Mouse (Mus musculus) lung, postnatal 10 days (tissue): ENCODE measurements around the gene Tpx2.

Experiments used
- DNase-seq: peaks from one replicate; pipeline ENCODE4 v3.0.0; 2021

Tpx2 gene

GRCm38 (mm10) chr2:152916111-152916510 lies 68.3 kb downstream of the Tpx2 start:
- DNase-seq, result no peak

- DNase-seq, result no peak
These were observed 69.9 kb downstream of the Tpx2 start for GRCm38 (mm10) chr2:152917671-152918070.

- DNase-seq, result no peak
These were observed 74.6 kb downstream of the Tpx2 start for GRCm38 (mm10) chr2:152922376-152922775.

GRCm38 (mm10) chr2:152923621-152924020 lies 75.9 kb downstream of the Tpx2 start:
- DNase-seq, result no peak

- no peak for DNase-seq
These were observed 76.4 kb downstream of the Tpx2 start for GRCm38 (mm10) chr2:152924128-152924527.

GRCm38 (mm10) chr2:152924543-152924942 lies 76.8 kb downstream of the Tpx2 start:
- DNase-seq, result no peak

GRCm38 (mm10) chr2:152925189-152925872 lies 77.6 kb downstream of the Tpx2 start:
- DNase-seq, result peak; percentile 86

GRCm38 (mm10) chr2:152926896-152927295 lies 79.1 kb downstream of the Tpx2 start:
- DNase-seq, result no peak

- DNase-seq, result no peak
These were observed 79.6 kb downstream of the Tpx2 start for GRCm38 (mm10) chr2:152927371-152927770.

GRCm38 (mm10) chr2:152928219-152928987 lies 80.6 kb downstream of the Tpx2 start:
- DNase-seq, result no peak

- DNase-seq, result no peak
These were observed 81.2 kb downstream of the Tpx2 start for GRCm38 (mm10) chr2:152928988-152929370.

- DNase-seq, result peak; percentile 66
These were observed 82.5 kb downstream of the Tpx2 start for GRCm38 (mm10) chr2:152930276-152930675.

- DNase-seq, result peak; percentile 41
These were observed 83.8 kb downstream of the Tpx2 start for GRCm38 (mm10) chr2:152931456-152932160.

- DNase-seq, result peak; percentile 77
These were observed 85.3 kb downstream of the Tpx2 start, which contains the start of gene Foxs1 for GRCm38 (mm10) chr2:152933048-152933447. Gene Foxs1 (minus strand): TSS chr2:152933208.

- peak; percentile 78 for DNase-seq
These were observed 85.8 kb downstream of the Tpx2 start for GRCm38 (mm10) chr2:152933614-152934013.

GRCm38 (mm10) chr2:152939846-152940245 lies 92.1 kb downstream of the Tpx2 start:
- peak; percentile 64 for DNase-seq

GRCm38 (mm10) chr2:152941106-152941505 lies 93.3 kb downstream of the Tpx2 start:
- DNase-seq, result no peak

- no peak for DNase-seq
These were observed 94.0 kb downstream of the Tpx2 start for GRCm38 (mm10) chr2:152941776-152942175.

GRCm38 (mm10) chr2:152942898-152943515 lies 95.2 kb downstream of the Tpx2 start:
- no peak for DNase-seq

GRCm38 (mm10) chr2:152943568-152943967 lies 95.8 kb downstream of the Tpx2 start:
- no peak for DNase-seq

GRCm38 (mm10) chr2:152944013-152944412 lies 96.2 kb downstream of the Tpx2 start:
- no peak for DNase-seq
